Mouse (Mus musculus) stomach, adult 2 months (tissue): ENCODE data around the gene Proser3. TPM values are rescaled to one million over a fixed set of nuclear protein-coding genes. Genes with fewer than 3 reads are reported as not detected.

ENCODE experiments used
- polyA plus RNA-seq: library from polyadenylated mRNA; depleted of rRNA; stranded (reverse); fragments of >200 nt; gene quantifications from 2 replicates; pipeline ENCODE4 v1.2.3, GENCODE M21; 2012; rRNA removed

Proser3 gene
- polyA plus RNA-seq = 3.4 and 3.9 TPM in 2 replicates

GRCm38 (mm10) chr7:30552102-30553020 lies at the start of gene Proser3, which contains the start of gene Hspb6:
Proser3 (minus strand) TSS chr7:30552299.
Hspb6 (plus strand) TSS chr7:30552178.

DNA sequence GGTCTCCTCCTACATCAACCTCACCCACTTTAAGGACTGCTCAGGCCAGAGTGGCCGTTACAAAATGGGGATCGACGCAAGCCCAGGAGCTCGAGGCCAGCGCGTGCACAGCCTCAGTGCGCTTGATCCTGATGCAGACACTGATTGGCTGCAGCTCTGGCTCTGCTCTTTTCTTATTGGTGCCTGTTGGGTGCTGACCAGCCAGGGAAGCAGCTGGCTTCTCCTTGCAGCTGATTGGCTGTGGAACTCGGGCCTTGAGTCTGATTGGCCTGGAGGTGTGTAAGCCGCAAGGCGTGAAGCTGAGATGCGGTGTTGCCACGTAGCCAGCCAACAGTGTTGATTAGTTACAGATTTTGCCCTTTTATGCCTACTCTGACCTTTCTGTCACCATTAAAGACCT lies 46.7 kb upstream of the Proser3 start, which contains the start of gene Zbtb32:
Zbtb32 (minus strand) TSS at position 124 of the 400 bp plus-strand sequence.

DNA sequence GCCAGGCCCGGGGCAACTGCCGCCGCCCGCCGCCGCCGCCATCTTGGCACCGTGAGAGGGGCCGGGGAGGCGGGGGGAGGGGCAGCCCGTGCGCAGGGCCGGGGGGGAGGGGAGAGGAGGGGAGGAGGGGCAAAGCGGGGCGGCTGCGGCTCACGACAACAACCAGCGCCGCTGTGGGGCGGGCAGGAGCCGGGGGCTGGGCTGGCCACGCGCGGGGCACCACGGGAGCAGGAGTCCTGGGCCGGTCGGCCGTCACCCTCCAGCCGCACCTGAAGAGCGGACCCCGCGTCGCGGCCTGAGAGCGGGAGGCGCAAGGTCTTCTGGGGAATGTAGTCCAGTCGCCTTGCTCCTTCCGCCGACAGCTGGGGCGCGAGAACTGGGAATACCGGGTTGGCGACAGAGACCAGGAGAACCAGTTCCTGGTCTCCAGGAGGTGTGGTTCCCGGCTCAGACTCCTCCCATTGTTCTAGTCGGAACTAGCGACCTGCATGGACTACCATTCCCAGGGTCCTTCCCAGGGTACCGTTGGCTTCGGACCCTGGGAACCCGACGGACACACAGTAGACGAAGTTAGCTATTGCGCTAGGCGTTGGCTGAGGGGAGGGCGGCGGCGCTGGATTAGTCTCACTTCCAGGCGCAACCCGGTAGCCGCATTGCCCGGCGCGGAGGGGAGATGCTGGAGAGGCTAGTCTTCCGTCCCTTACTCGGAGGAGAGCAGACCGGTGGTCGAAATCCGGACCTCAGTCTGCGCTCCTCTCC lies 36.8 kb upstream of the Proser3 start, which contains the start of gene Kmt2b:
Kmt2b (minus strand) TSS at position 51 of the 759 bp plus-strand sequence.

GRCm38 (mm10) chr7:30564970-30565571 lies 13.0 kb upstream of the Proser3 start, which contains the start of gene Igflr1:
Igflr1 (plus strand) TSS chr7:30565427.

GRCm38 (mm10) chr7:30563117-30563905 lies 11.2 kb upstream of the Proser3 start, which contains the start of the genes U2af1l4, Gm49396 and Psenen:
U2af1l4 (plus strand) TSS chr7:30563301.
Gm49396 (plus strand) TSS chr7:30563344.
Psenen (minus strand) TSS chr7:30563627.

GRCm38 (mm10) chr7:30559443-30559954 lies 7.4 kb upstream of the Proser3 start, which contains the start of gene Lin37:
Lin37 (minus strand) TSS chr7:30559838.

GRCm38 (mm10) chr7:30534633-30535577 lies 17.2 kb downstream of the Proser3 start, which contains the start of gene Arhgap33:
Arhgap33 (minus strand) TSS chr7:30535060.

GRCm38 (mm10) chr7:30493401-30493931 lies 58.6 kb downstream of the Proser3 start, which contains the start of gene Prodh2:
Prodh2 (plus strand) TSS chr7:30493622.

Other genes with a start within 250 kb of the Proser3 start
- 99.1 and 118 TPM in 2 replicates for gene Alkbh6, start 243.6 kb downstream of the Proser3 start, polyA plus RNA-seq
- 17.5 and 30.2 TPM in 2 replicates for gene Syne4, start 237.5 kb downstream of the Proser3 start, polyA plus RNA-seq
- 0.36 and 0.42 TPM in 2 replicates for gene E130208F15Rik, start 230.6 kb downstream of the Proser3 start, polyA plus RNA-seq
- 12.5 and 28.1 TPM in 2 replicates for gene Sdhaf1, start 228.4 kb downstream of the Proser3 start, polyA plus RNA-seq
- 14.6 and 17.1 TPM in 2 replicates for gene Lrfn3, start 189.5 kb downstream of the Proser3 start, polyA plus RNA-seq
- 38.9 and 55.7 TPM in 2 replicates for gene Tyrobp, start 138.5 kb downstream of the Proser3 start, polyA plus RNA-seq
- 3.8 and 16.6 TPM in 2 replicates for gene Hcst, start 132.4 kb downstream of the Proser3 start, polyA plus RNA-seq
- 2.3 and 3.7 TPM in 2 replicates for gene Nfkbid, start 130.6 kb downstream of the Proser3 start, polyA plus RNA-seq
- 30.9 and 40.1 TPM in 2 replicates for gene Aplp1, start 106.8 kb downstream of the Proser3 start, polyA plus RNA-seq
- 0.42 and 2.0 TPM in 2 replicates for gene Kirrel2, start 94.6 kb downstream of the Proser3 start, polyA plus RNA-seq
- 0.12 and 0.32 TPM in 2 replicates for gene Nphs1, start 94.0 kb downstream of the Proser3 start, polyA plus RNA-seq
- 0.15 TPM in 1 of 2 replicates, not detected in the other for gene Prodh2, start 58.7 kb downstream of the Proser3 start, polyA plus RNA-seq
- 4.7 and 6.1 TPM in 2 replicates for gene Arhgap33, start 17.2 kb downstream of the Proser3 start, polyA plus RNA-seq
- gene Hspb6, start 121 bp downstream of the Proser3 start, polyA plus RNA-seq = 129 and 132 TPM in 2 replicates
- gene Lin37, start 7.5 kb upstream of the Proser3 start, polyA plus RNA-seq = 14.3 and 19.7 TPM in 2 replicates
- 32.7 and 35.6 TPM in 2 replicates for gene U2af1l4, start 11.0 kb upstream of the Proser3 start, polyA plus RNA-seq
- gene Gm49396, start 11.0 kb upstream of the Proser3 start, polyA plus RNA-seq = 0.66 and 0.85 TPM in 2 replicates
- 70.1 and 76.5 TPM in 2 replicates for gene Psenen, start 11.3 kb upstream of the Proser3 start, polyA plus RNA-seq
- 4.5 and 5.3 TPM in 2 replicates for gene Igflr1, start 13.1 kb upstream of the Proser3 start, polyA plus RNA-seq
- 17.8 and 24.6 TPM in 2 replicates for gene Kmt2b, start 36.4 kb upstream of the Proser3 start, polyA plus RNA-seq
- 3.6 and 4.9 TPM in 2 replicates for gene Zbtb32, start 46.6 kb upstream of the Proser3 start, polyA plus RNA-seq
- 4.0 TPM in 2 replicates for gene Upk1a, start 60.5 kb upstream of the Proser3 start, polyA plus RNA-seq
- gene Cox6b1, start 73.9 kb upstream of the Proser3 start, polyA plus RNA-seq = 263 and 306 TPM in 2 replicates
- gene Etv2, start 83.6 kb upstream of the Proser3 start, polyA plus RNA-seq = not detected in 2 replicates
- 42.7 and 58.2 TPM in 2 replicates for gene Rbm42, start 98.0 kb upstream of the Proser3 start, polyA plus RNA-seq
- 2.2 and 4.0 TPM in 2 replicates for gene Haus5, start 112.7 kb upstream of the Proser3 start, polyA plus RNA-seq
- gene Pmis2, start 119.3 kb upstream of the Proser3 start, polyA plus RNA-seq = not detected in 2 replicates
- gene 2200002J24Rik, start 146.6 kb upstream of the Proser3 start, polyA plus RNA-seq = 18.8 and 40.8 TPM in 2 replicates
- gene Atp4a, start 159.9 kb upstream of the Proser3 start, polyA plus RNA-seq = 1,538 and 2,919 TPM in 2 replicates
- 111 and 145 TPM in 2 replicates for gene Tmem147, start 177.2 kb upstream of the Proser3 start, polyA plus RNA-seq
- not detected in 2 replicates for gene Gapdhs, start 191.4 kb upstream of the Proser3 start, polyA plus RNA-seq
- gene Sbsn, start 199.2 kb upstream of the Proser3 start, polyA plus RNA-seq = 94.0 and 112 TPM in 2 replicates
- 1,147 and 1,166 TPM in 2 replicates for gene Dmkn, start 211.5 kb upstream of the Proser3 start, polyA plus RNA-seq
- 362 and 714 TPM in 2 replicates for gene Krtdap, start 235.6 kb upstream of the Proser3 start, polyA plus RNA-seq